Mouse (Mus musculus): ENCODE results near the gene Rnf167. TPM values are rescaled to one million over a fixed set of nuclear protein-coding genes. Genes with fewer than 3 reads are reported as not detected.
A peak's percentile ranks its signal among the peaks of the same experiment; 100 is the strongest.

The Rnf167 gene
- polyA plus RNA-seq (2015; fragmentation: Nextera tagmentation; extraction: Ambion mirVana): 75.1 and 81.2 TPM in 2 replicates

DNA sequence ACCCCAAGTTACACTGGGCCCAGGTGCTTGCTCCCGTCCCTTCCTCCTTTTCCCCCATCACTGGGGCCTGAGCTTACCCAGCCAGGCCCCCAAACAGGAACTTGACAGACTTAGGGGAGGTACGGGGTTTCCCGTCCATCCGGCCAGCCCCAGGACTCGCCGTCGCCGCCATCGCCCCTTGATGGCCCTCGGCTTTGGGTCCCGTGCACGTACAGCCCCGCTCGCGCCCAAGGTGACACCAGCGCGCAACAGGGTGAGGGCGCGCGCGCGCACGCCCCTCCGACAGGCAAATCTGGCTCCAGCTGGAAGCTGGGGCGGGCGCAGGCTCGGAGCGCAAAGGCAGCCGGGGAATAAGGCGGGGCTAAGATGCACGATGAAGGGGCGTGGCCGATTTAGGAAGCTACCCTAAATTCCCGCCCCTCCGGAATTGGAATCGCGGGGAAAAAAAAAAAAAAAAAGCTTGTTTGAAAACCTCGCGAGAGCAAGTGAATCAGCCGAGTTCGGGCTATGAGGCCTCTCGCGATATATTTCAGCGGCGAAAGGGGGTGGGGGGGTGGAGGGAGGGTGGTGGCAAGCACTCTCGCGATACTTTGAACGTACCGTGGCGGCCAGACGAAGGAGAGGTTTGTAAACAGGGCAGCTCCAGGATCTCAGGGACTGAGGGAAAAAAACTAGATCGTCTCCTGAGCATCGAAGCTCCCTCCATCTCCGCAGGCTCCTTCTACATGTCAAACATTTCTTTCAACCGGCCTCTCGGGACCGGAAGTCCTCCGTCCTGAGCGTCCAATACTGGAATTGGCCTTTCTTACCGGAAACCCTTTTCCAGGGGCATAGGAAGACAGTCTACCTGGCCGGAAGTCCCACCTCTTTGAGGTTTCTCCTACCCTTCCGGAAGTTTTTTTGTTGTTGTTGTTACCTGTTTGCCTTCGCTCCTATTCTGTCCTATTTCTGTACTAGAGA is at the start of gene Rnf167, which contains the start of gene Slc25a11:
TSS of gene Rnf167 (plus strand) at position 545 of the 960 bp plus-strand sequence.
TSS of gene Slc25a11 (minus strand) at position 789 of the 960 bp plus-strand sequence.
- H3K4me1 ChIP-seq (replicated peaks): peaks cover 53% of the 10 kb centered on the region
- peaks cover 40% of the 10 kb centered on the region for H3K36me3 ChIP-seq
- no peaks in the 10 kb centered on the region for H3K27me3 ChIP-seq
- under 1% methylated on average over 63 of the region's 63 CpGs for WGBS
- peak within 1 kb of the TSS; percentile 95 for H3K27ac ChIP-seq
- no peaks in the 10 kb centered on the region for H3K9me3 ChIP-seq (replicated peaks)
- peak within 1 kb of the TSS; percentile 85 for H3K4me2 ChIP-seq
- H3K9ac ChIP-seq: peak within 1 kb of the TSS; percentile 83
- H3K4me3 ChIP-seq: peak within 1 kb of the TSS; percentile 72
- ATAC-seq (replicated peaks; ENCODE audit: insufficient number of reproducible peaks, insufficient read depth, low FRiP score, low read depth): peak; percentile 90

DNA sequence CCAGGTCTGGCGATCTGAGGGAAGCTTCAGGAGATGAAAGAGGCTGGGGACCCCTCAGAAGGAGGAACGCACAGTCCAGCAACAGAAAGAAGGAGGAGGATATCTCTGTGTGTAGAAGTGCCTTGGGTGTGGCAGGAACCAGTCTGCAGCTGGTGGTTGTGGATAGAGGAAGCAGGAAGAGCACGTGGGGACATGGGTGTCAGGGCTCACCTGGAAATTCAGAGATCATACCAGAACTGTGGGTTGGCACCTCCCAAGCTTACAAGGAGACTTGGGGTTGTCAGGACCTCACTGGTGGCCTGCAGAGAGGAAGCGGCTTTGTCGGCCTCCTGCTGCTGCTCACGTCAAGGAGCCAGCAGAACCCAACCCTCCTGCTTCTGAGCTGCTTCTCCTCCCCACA is 49.7 kb upstream of the Rnf167 start:
- no peak overlapping the region for H3K4me3 ChIP-seq
- ATAC-seq (replicated peaks; ENCODE audit: insufficient number of reproducible peaks, insufficient read depth, low FRiP score, low read depth): no peak
- H3K9ac ChIP-seq: no peak overlapping the region
- peaks cover 26% of the 10 kb centered on the region for H3K36me3 ChIP-seq
- no peak overlapping the region for H3K27ac ChIP-seq
- WGBS: 79% methylated on average over 6 of the region's 6 CpGs
- H3K4me2 ChIP-seq: no peak overlapping the region
- H3K27me3 ChIP-seq: no peaks in the 10 kb centered on the region
- H3K9me3 ChIP-seq (replicated peaks): no peaks in the 10 kb centered on the region
- H3K4me1 ChIP-seq (replicated peaks): 0 out of 2 replicates have a peak, but pooled peaks cover 3% of the 10 kb centered on the region

DNA sequence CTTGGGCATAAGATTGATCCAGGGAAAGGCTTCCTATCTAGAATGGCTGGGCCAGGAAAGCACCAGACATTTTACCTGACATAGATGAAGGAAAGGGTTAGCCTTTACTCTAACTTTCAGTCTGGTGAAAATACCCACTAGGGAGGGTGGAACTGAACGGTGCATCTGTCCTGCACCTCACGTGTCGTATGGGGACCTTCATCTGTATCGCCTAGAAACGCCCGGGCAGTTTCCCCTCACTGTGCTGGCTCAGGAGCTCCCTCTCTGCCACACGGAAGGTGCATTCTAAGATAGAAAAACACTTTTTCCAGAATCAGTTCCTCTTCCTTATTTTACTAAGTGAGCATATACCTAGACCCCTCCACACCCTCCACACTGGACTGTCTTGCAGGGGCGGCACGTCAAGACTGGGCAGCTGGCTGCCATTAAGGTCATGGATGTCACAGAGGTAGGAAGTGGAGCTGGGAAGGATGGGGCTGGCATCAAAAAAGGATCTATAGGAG is 48.5 kb upstream of the Rnf167 start:
- 85% methylated on average over 9 of the region's 9 CpGs for WGBS
- no peak overlapping the region for H3K27ac ChIP-seq
- H3K27me3 ChIP-seq: no peaks in the 10 kb centered on the region
- H3K9ac ChIP-seq: no peak overlapping the region
- H3K4me1 ChIP-seq (replicated peaks): 0 out of 2 replicates have a peak, but pooled peaks cover 3% of the 10 kb centered on the region
- no peak overlapping the region for H3K4me3 ChIP-seq
- peaks cover 35% of the 10 kb centered on the region for H3K36me3 ChIP-seq
- no peak overlapping the region for H3K4me2 ChIP-seq
- ATAC-seq (replicated peaks; ENCODE audit: insufficient number of reproducible peaks, insufficient read depth, low FRiP score, low read depth): no peak
- no peaks in the 10 kb centered on the region for H3K9me3 ChIP-seq (replicated peaks)

DNA sequence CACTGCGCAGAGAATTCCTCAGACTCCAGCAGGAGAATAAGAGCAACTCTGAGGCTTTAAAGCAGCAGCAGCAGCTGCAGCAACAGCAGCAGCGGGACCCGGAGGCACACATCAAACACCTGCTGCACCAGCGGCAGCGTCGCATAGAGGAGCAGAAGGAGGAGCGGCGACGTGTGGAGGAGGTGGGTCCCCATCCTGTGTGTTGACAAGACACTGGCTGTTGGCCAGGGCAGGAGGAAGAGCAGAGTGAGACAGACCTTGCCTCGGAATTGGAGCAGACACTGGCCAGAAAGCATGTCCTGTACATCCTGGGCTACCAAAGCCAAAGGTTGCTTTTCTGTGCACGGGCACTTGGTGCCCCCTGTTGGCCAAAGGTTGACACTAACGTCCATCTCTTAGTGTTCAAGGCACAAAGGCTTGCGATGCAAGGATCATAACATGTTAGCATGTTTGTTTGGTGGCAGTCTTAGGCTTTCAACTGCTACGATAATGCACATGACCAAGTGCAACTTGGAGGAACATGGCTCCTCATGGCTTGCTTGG is 41.9 kb upstream of the Rnf167 start:
- 48% methylated on average over 14 of the region's 14 CpGs for WGBS
- Histone ChIP-seq H3K4me1 (replicated peaks) (no peaks in the 10 kb centered on the region), H3K36me3 (peaks cover 64% of the 10 kb centered on the region), H3K9me3 (replicated peaks) (no peaks in the 10 kb centered on the region), H3K27me3 (no peaks in the 10 kb centered on the region), H3K4me3 (no peak overlapping the region), H3K9ac (no peak overlapping the region), H3K4me2 (no peak overlapping the region), H3K27ac (no peak overlapping the region)
- ATAC-seq (replicated peaks; ENCODE audit: insufficient number of reproducible peaks, insufficient read depth, low FRiP score, low read depth): no peak

DNA sequence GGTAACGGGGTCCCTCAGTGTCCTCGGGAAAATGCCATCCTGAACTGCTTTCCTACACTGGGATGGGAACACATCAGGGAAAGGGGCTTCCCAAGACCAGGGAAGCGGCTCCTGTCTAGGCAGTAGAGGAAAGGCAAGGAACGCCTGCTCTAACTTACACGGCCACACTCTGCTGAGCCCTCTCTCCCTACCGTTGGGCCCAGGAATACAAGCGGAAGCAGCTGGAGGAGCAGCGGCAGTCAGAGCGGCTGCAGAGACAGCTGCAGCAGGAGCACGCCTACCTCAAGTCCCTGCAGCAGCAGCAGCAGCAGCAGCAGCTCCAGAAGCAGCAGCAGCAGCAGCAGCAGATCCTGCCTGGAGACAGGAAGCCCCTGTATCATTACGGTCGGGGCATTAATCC is 40.3 kb upstream of the Rnf167 start:
- H3K27ac ChIP-seq: no peak overlapping the region
- H3K4me1 ChIP-seq (replicated peaks): no peaks in the 10 kb centered on the region
- no peak overlapping the region for H3K4me3 ChIP-seq
- H3K4me2 ChIP-seq: no peak overlapping the region
- H3K9ac ChIP-seq: no peak overlapping the region
- H3K9me3 ChIP-seq (replicated peaks): no peaks in the 10 kb centered on the region
- no peak for ATAC-seq (replicated peaks; ENCODE audit: insufficient number of reproducible peaks, insufficient read depth, low FRiP score, low read depth)
- no peaks in the 10 kb centered on the region for H3K27me3 ChIP-seq
- WGBS: 74% methylated on average over 12 of the region's 12 CpGs
- peaks cover 72% of the 10 kb centered on the region for H3K36me3 ChIP-seq

DNA sequence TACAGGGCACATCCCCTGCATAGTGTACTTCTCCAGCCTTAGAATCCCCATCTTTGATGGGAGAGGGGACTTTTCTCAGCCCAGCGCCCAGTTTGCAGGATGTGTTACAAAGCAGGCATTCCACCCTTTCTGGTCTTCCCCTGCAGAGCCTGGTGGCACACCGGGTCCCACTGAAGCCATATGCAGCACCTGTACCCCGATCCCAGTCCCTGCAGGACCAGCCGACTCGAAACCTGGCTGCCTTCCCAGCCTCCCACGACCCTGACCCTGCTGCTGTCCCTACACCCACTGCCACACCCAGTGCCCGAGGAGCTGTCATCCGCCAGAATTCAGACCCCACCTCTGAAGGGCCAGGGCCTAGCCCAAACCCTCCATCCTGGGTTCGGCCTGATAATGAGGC is 39.4 kb upstream of the Rnf167 start:
- no peak for ATAC-seq (replicated peaks; ENCODE audit: insufficient number of reproducible peaks, insufficient read depth, low FRiP score, low read depth)
- Histone ChIP-seq H3K36me3 (peaks cover 76% of the 10 kb centered on the region), H3K9ac (no peak overlapping the region), H3K9me3 (replicated peaks) (no peaks in the 10 kb centered on the region), H3K4me2 (no peak overlapping the region), H3K4me1 (replicated peaks) (no peaks in the 10 kb centered on the region), H3K27ac (no peak overlapping the region), H3K4me3 (no peak overlapping the region), H3K27me3 (no peaks in the 10 kb centered on the region)
- WGBS: 91% methylated on average over 9 of the region's 9 CpGs

DNA sequence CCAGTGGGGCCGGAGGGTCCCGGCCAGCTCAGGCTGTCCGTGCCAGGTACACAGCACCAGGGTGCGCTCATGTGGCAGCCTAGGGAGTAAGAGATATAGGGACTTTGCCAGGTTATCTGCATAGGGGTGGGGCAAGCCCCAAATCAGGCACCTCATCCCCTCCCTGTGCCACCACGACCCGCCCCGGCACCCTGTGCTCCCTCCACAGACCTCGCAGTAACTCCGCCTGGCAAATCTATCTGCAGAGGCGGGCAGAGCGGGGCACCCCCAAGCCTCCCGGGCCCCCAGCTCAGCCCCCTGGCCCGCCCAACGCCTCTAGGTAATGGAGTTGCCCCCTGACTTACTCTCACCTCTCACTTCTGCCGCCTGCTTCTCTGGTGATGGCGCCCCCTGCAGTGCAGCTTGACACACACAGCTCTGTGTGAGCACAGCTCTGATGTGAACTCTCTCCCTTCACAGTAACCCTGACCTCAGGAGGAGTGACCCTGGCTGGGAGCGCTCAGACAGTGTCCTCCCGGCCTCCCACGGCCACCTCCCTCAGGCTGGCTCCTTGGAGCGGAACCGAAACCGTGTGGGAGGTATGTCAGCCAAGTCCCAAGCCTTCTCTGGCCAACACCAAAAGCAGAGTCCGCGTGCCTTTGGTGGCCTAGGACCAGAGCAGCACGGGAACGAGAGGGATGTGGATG is 38.5 kb upstream of the Rnf167 start:
- Histone ChIP-seq H3K4me1 (replicated peaks) (no peaks in the 10 kb centered on the region), H3K36me3 (peaks cover 75% of the 10 kb centered on the region), H3K9me3 (replicated peaks) (no peaks in the 10 kb centered on the region), H3K27me3 (no peaks in the 10 kb centered on the region), H3K9ac (no peak overlapping the region), H3K4me2 (no peak overlapping the region), H3K27ac (no peak overlapping the region), H3K4me3 (no peak overlapping the region)
- 0 out of 2 replicates have a peak, but pooled peaks have one; percentile 6 for ATAC-seq (replicated peaks; ENCODE audit: insufficient number of reproducible peaks, insufficient read depth, low FRiP score, low read depth)
- 85% methylated on average over 26 of the region's 26 CpGs for WGBS

DNA sequence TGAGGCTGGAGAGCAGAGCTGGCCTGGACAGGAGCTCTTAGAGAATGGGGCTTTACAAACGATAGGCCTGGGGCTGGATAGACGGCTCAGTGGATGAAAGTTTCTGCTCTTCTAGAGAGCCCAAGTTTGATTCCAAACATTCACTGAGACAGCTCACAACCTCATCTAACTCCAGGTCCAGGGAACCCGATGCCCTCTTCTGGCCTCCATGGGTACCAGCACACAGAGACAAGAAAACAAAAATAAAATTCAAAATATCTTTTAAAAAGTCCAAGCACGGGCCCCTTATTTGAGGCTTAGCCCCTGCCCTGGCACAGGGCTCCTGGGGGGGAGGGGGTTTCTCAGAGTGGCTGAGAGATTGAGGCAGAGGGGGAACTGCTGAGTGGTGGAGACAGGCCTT is 36.3 kb upstream of the Rnf167 start:
- peaks cover 15% of the 10 kb centered on the region for H3K4me1 ChIP-seq (replicated peaks)
- H3K27me3 ChIP-seq: no peaks in the 10 kb centered on the region
- ATAC-seq (replicated peaks; ENCODE audit: insufficient number of reproducible peaks, insufficient read depth, low FRiP score, low read depth): no peak
- peaks cover 69% of the 10 kb centered on the region for H3K36me3 ChIP-seq
- no peaks in the 10 kb centered on the region for H3K9me3 ChIP-seq (replicated peaks)
- no peak overlapping the region for H3K4me2 ChIP-seq
- H3K27ac ChIP-seq: no peak overlapping the region
- no peak overlapping the region for H3K4me3 ChIP-seq
- H3K9ac ChIP-seq: no peak overlapping the region
- 89% methylated on average over 4 of the region's 4 CpGs for WGBS

DNA sequence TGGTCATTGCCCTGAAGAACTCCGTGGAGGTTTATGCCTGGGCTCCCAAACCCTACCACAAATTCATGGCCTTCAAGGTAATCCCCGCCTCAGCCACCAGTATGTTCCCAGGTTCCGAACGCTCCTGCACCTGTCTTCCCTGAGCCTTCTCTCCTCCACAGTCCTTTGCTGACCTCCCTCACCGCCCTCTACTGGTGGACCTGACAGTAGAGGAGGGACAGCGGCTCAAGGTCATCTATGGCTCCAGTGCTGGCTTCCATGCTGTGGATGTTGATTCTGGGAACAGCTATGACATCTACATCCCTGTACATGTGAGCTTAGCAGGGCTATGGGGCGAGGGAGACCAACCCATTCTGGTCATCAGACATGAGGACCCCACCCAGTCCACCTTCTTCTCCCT is 34.5 kb upstream of the Rnf167 start:
- Histone ChIP-seq H3K4me1 (replicated peaks) (peaks cover 16% of the 10 kb centered on the region), H3K9me3 (replicated peaks) (no peaks in the 10 kb centered on the region), H3K27ac (no peak overlapping the region), H3K27me3 (peaks cover 6% of the 10 kb centered on the region), H3K4me3 (no peak overlapping the region), H3K9ac (no peak overlapping the region), H3K4me2 (no peak overlapping the region), H3K36me3 (peaks cover 55% of the 10 kb centered on the region)
- ATAC-seq (replicated peaks; ENCODE audit: insufficient number of reproducible peaks, insufficient read depth, low FRiP score, low read depth): no peak
- 71% methylated on average over 7 of the region's 7 CpGs for whole genome bisulfite sequencing

DNA sequence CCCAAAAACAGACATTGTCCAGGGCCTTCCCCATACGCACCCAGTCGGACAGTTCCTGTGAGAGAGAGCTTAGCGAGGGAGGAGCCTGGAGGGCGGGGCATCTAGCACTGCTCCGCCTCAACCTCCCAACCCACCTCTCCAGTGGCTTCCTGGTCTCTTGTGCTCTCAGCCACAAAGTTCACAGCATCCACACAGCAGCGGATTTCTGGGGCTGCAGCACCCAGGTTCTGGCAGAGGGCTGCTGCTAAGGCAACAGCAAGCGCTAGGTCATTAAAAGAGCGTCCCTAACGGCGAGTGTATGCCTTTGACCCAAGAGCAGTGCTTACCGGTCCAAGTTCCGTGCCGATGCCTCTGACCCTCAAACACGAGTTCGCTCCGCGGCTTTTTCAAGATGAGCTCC is 32.0 kb upstream of the Rnf167 start:
- H3K27ac ChIP-seq: peak overlapping the region; percentile 71
- H3K4me3 ChIP-seq: peak overlapping the region; percentile 53
- no peaks in the 10 kb centered on the region for H3K9me3 ChIP-seq (replicated peaks)
- H3K4me2 ChIP-seq: peak overlapping the region; percentile 91
- WGBS: under 1% methylated on average over 17 of the region's 17 CpGs
- peaks cover 16% of the 10 kb centered on the region for H3K4me1 ChIP-seq (replicated peaks)
- H3K27me3 ChIP-seq: peaks cover 6% of the 10 kb centered on the region
- peak overlapping the region; percentile 54 for H3K9ac ChIP-seq
- ATAC-seq (replicated peaks; ENCODE audit: insufficient number of reproducible peaks, insufficient read depth, low FRiP score, low read depth): peak; percentile 81
- peaks cover 30% of the 10 kb centered on the region for H3K36me3 ChIP-seq

DNA sequence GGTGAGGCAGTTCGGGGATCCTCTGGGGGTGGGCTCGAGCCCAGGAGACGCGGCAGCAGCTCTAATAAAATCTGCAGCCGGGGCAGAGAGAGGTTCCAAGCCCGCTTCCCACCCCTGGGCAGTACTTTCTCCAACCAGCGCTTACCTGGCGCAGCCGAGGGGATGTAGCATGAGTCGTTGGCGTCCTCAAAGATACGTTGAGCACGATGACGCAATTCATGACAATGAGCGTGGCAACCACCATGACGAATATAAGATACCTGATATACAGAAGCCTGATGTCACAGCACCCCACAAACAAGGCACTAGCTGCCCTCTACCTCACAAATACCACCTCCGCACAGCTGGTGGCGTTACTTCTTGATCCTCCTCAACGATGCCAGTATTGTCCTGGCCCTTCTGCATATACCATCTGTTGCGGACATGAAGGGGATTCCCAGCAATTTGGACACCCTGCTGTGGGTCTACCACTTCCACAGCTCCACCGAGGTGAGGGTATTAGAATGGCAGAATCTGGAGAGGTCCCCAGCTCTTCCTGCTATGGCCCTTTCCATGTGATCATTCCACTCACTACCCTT is 31.4 kb upstream of the Rnf167 start, which contains the start of gene 4930544D05Rik:
TSS of gene 4930544D05Rik (plus strand) at position 333 of the 578 bp plus-strand sequence.
- Histone ChIP-seq H3K9me3 (replicated peaks) (no peaks in the 10 kb centered on the region), H3K36me3 (peaks cover 26% of the 10 kb centered on the region), H3K4me1 (replicated peaks) (peaks cover 16% of the 10 kb centered on the region), H3K4me3 (peak within 1 kb of the TSS; percentile 53), H3K27me3 (peaks cover 6% of the 10 kb centered on the region), H3K4me2 (peak within 1 kb of the TSS; percentile 91), H3K9ac (peak within 1 kb of the TSS; percentile 54), H3K27ac (peak within 1 kb of the TSS; percentile 71)
- WGBS: 9% methylated on average over 21 of the region's 21 CpGs
- no peak for ATAC-seq (replicated peaks; ENCODE audit: insufficient number of reproducible peaks, insufficient read depth, low FRiP score, low read depth)

Data from heart, embryonic 15.5 days (tissue).